Mouse (Mus musculus) CH12.LX (cell line): ENCODE measurements around the gene Plch2.

Experiments
- CHD1 ChIP-seq: IDR thresholded peaks from 2 replicates; pipeline ENCODE4 v1.6.1; 2012; ENCODE audit warnings: low read depth, low read length, improper control_type of control experiment, inconsistent platforms
- CTCF ChIP-seq, 2 experiments: IDR thresholded peaks in 1 of 2; conservative IDR thresholded peaks in 1 of 2; 2 replicates each; pipeline ENCODE4 v1.5.1; 2011 to 2012; ENCODE audit warnings: low read depth in 2 of 2, low read length in 2 of 2, improper control_type of control experiment in 1 of 2, inconsistent platforms in 1 of 2, mild to moderate bottlenecking in 1 of 2, moderate library complexity in 1 of 2
- ELF1 ChIP-seq: IDR thresholded peaks from 2 replicates; pipeline ENCODE4 v1.6.1; 2014; ENCODE audit warnings: low read depth, mild to moderate bottlenecking, inconsistent platforms, low read length, improper control_type of control experiment
- MAFK ChIP-seq: IDR thresholded peaks from 2 replicates; pipeline ENCODE4 v1.6.1; 2011; ENCODE audit warnings: low read length, improper control_type of control experiment; ENCODE audit not compliant: insufficient replicate concordance
- MAX ChIP-seq: IDR thresholded peaks from 2 replicates; pipeline ENCODE4 v1.6.1; 2011; ENCODE audit warnings: low read length, improper control_type of control experiment
- POLR2A ChIP-seq: IDR thresholded peaks from 2 replicates; pipeline ENCODE4 v1.6.1; 2011; ENCODE audit warnings: low read depth, mild to moderate bottlenecking, improper control_type of control experiment, low read length
- RAD21 ChIP-seq: IDR thresholded peaks from 2 replicates; pipeline ENCODE4 v1.6.1; 2011; ENCODE audit warnings: low read depth, mild to moderate bottlenecking, low read length, improper control_type of control experiment, moderate library complexity
- TCF12 ChIP-seq: IDR thresholded peaks from 2 replicates; pipeline ENCODE4 v1.6.1; 2014; ENCODE audit warnings: low read depth, mild to moderate bottlenecking, inconsistent platforms, low read length, improper control_type of control experiment

DNA sequence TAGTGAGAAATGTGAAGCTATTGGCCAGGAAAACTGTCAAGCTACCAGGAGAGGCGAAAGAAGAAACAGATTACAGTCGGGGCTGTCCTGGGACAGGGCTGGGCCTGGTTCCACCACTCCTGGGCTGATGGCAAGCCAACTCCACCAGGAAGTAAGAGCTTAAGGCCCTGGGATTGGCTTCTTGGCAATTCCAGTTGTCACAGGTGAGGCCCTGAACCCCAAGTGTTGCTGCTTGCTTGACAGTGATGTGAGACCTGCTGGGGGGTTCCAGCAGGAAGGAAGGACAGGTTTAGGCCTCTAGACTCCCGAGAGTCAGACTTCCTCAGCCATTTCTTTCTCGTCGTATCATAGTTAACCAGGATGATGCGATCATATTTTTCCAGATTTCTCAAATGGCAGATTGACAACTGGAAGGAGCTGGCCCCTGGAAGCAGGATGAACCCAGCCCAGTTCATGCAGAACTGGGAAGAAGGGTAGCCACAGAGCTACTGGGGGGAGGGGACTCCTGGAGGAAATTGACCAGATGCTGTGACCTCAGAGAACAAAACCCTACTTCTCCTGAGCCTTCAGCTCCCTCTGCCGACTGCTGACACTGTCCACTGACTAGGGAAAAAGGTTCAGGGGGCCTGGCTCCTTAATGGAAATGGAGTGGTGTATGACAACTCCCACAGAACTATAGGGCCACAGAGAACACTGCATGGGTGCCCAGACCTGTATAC lies 37.0 kb upstream of the Plch2 start:
- TF ChIP-seq POLR2A (no peak), CTCF (conservative IDR thresholded peaks at IDR 0.05 in 1 of 2, IDR thresholded peaks at IDR 0.05 in 1 of 2; ENCODE audit: low read depth in 2 of 2, low read length in 2 of 2) (peak in 1 of 2 experiments; percentile 38; a peak in 1 of 4 replicates), TCF12 (no peak), ELF1 (no peak), MAX (no peak), MAFK (no peak), RAD21 (peak; percentile 27), CHD1 (no peak)
